29 mouse cellular contexts compared by ENCODE assay signal in the genomic region with DNA sequence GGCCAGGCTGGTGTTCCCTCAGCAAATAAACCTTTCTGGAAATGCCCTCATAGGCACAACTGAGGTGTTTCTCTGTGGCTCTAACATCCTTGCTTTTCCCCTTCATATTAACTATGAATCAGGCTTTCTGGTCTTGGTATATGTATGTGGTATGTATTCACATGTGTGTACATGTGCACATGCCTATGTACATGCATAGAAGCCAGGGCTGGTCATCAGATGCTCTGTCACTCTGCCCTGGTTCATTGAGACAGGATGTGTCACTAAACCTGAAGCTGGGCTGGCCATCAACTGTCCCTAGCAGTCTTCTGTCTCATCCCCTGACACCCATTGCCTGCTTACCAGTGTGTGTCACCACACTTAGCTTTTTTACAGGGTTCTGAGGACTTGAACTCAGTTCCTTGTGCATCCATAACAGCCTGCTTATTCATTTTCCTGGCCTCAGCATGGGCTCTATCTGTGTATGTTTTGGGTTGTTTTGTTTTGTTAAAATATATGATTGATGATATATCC.
"Had no signal": no experiment of that assay in that cellular context is flagged by ENCODE, and none has a peak within 500 bp of the region (broad histone marks: within the 10 kb centered on the region; RNA-seq: fewer than 3 reads in every experiment).

No protein-coding gene starts in this region.

- H3K27ac ChIP-seq: left cerebral cortex, adult 2 months; limb, embryonic 12.5 days; limb, embryonic 13.5 days; limb, embryonic 15.5 days; liver, embryonic 12.5 days; liver, embryonic 13.5 days; liver, embryonic 14.5 days; liver, embryonic 15.5 days; lung, embryonic 15.5 days; macrophage; midbrain, embryonic 12.5 days; midbrain, embryonic 13.5 days; midbrain, embryonic 15.5 days; neural tube, embryonic 12.5 days had no signal

- H3K9me3 ChIP-seq: limb, embryonic 12.5 days; limb, embryonic 13.5 days; limb, embryonic 15.5 days; liver, embryonic 12.5 days; liver, embryonic 13.5 days; liver, embryonic 15.5 days; lung, embryonic 15.5 days; megakaryocyte, embryonic 14.5 days; midbrain, embryonic 12.5 days; midbrain, embryonic 13.5 days; midbrain, embryonic 15.5 days; neural tube, embryonic 12.5 days had no signal

- DNase-seq: left cerebral cortex, postnatal 4 days; liver; liver, embryonic 13.5 days; liver, postnatal 0 days; lung, adult 18-20 months; lung, adult 2 months; lung, embryonic 14.5 days; lung, postnatal 10 days; lung, postnatal 14 days; lung, postnatal 36 days; lung, postnatal 4 days; midbrain, embryonic 14.5 days had no signal

- H3K4me1 ChIP-seq: limb, embryonic 12.5 days; limb, embryonic 13.5 days; limb, embryonic 15.5 days; liver, embryonic 12.5 days; liver, embryonic 13.5 days; liver, embryonic 15.5 days; lung, embryonic 15.5 days; midbrain, embryonic 12.5 days; midbrain, embryonic 13.5 days; midbrain, embryonic 15.5 days; neural tube, embryonic 12.5 days had no signal

- H3K4me3 ChIP-seq: left cerebral cortex, adult 2 months; limb, embryonic 12.5 days; limb, embryonic 13.5 days; limb, embryonic 15.5 days; liver, embryonic 12.5 days; liver, embryonic 13.5 days; liver, embryonic 15.5 days; lung, embryonic 15.5 days; megakaryocyte, embryonic 14.5 days; midbrain, embryonic 12.5 days; midbrain, embryonic 13.5 days; midbrain, embryonic 15.5 days; myocyte; neural tube, embryonic 12.5 days had no signal

- H3K9ac ChIP-seq: limb, embryonic 12.5 days; limb, embryonic 13.5 days; limb, embryonic 15.5 days; liver, embryonic 12.5 days; liver, embryonic 13.5 days; liver, embryonic 14.5 days; liver, embryonic 15.5 days; liver, postnatal 0 days; lung, embryonic 14.5 days; lung, embryonic 15.5 days; midbrain, embryonic 12.5 days; midbrain, embryonic 13.5 days; midbrain, embryonic 15.5 days; neural tube, embryonic 12.5 days had no signal

- ATAC-seq: liver, embryonic 12.5 days; liver, postnatal 0 days; lung, postnatal 0 days; midbrain, embryonic 13.5 days; midbrain, embryonic 15.5 days; midbrain, embryonic 16.5 days had no signal

- H3K27me3 ChIP-seq: limb, embryonic 12.5 days; limb, embryonic 13.5 days; limb, embryonic 15.5 days; liver, embryonic 12.5 days; liver, embryonic 13.5 days; liver, embryonic 15.5 days; lung, embryonic 15.5 days; megakaryocyte, embryonic 14.5 days; midbrain, embryonic 12.5 days; midbrain, embryonic 13.5 days; midbrain, embryonic 15.5 days; neural tube, embryonic 12.5 days had no signal
